Mouse (Mus musculus): Measurements from ENCODE around the gene Kat5. TPM values are rescaled to one million over a fixed set of nuclear protein-coding genes. Genes with fewer than 3 reads are reported as not detected.

Gene Kat5
- polyA plus RNA-seq, 1 experiment from 2014 or later, result 79.7 TPM

DNA sequence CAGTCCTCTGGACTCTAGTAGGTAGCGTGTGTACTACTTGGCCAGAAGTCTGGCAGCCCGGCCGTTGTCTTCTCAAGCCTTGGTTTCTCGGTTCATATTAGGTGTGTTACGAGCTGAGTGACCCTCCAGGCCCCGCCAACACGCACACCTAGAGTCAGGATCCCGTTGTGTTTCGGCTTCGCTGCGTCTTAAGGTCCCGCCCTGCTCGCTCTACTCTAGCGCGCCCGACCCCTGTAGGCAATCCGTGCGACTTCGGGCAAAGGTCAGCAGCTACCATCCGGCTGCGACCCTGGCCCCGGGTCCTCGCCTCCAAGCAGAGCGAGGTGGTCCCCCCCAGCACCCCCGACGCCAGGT lies 42.9 kb downstream of the Kat5 start:
- peak overlapping the region; percentile 69 for H3K4me3 ChIP-seq
- H3K4me1 ChIP-seq (replicated peaks), result peaks cover 29% of the 10 kb centered on the region
- no peak; the same call in 1 of the 2 replicates for ATAC-seq (ENCODE audit: low FRiP score)
- peak overlapping the region; percentile 85 for H3K9ac ChIP-seq
- WGBS, result 1% methylated on average over 25 of the region's 26 CpGs
- peak overlapping the region; percentile 89 for H3K27ac ChIP-seq
- peak overlapping the region; percentile 86 for H3K4me2 ChIP-seq
- H3K36me3 ChIP-seq, result peaks cover 20% of the 10 kb centered on the region
- no peaks in the 10 kb centered on the region for H3K9me3 ChIP-seq
- H3K27me3 ChIP-seq, result peaks cover 56% of the 10 kb centered on the region

DNA sequence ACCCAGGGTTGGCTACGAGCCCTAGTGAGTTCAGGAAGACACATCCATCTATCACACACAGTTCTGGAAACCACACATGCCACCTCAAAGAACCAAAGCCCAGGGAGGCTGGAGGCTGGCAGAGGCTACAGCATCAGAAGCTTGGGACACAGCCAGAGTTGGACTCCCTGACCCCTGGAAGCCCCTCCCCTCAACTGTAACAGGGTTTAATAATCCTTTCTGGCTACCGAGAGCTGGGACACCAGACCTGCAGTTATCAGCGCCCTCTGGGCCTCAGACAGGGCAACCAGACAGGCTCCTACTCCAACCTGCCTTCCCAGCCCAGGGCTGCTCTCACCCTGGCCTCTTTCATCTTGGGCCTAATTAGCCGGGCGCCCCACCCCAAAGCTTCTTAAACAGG lies 43.7 kb downstream of the Kat5 start:
- Histone ChIP-seq H3K27me3 (peaks cover 64% of the 10 kb centered on the region), H3K9ac (no peak overlapping the region), H3K4me3 (no peak overlapping the region), H3K27ac (no peak overlapping the region), H3K9me3 (no peaks in the 10 kb centered on the region), H3K4me2 (no peak overlapping the region), H3K4me1 (replicated peaks) (peaks cover 29% of the 10 kb centered on the region), H3K36me3 (peaks cover 20% of the 10 kb centered on the region)
- no peak for ATAC-seq (ENCODE audit: low FRiP score)
- 53% methylated on average over 5 of the region's 5 CpGs for WGBS

DNA sequence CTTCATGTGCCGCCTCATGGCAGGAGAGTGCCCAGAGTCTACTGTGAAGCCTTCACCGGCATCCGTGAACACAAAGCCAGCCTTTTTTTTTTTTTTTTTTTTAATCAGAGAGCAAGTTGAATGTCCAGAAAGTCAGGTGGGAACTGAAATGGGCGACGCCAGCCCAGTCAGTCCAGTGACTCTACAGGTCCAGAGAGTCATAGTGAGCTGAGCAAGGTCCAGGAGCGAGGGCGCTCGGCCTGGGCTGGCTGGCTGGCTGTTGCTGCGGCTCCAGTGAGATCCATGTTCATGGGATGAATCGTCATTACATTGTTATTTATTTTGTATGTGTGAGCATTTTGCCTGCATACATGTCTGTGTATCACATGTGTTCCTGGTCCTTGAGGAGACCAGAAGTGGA lies 47.3 kb downstream of the Kat5 start:
- Histone ChIP-seq H3K4me3 (no peak overlapping the region), H3K36me3 (no peaks in the 10 kb centered on the region), H3K9me3 (no peaks in the 10 kb centered on the region), H3K4me2 (no peak overlapping the region), H3K27me3 (peaks cover 89% of the 10 kb centered on the region), H3K27ac (no peak overlapping the region), H3K9ac (no peak overlapping the region), H3K4me1 (replicated peaks) (peaks cover 30% of the 10 kb centered on the region)
- ATAC-seq (ENCODE audit: low FRiP score), result no peak
- 86% methylated on average over 10 of the region's 10 CpGs for WGBS

DNA sequence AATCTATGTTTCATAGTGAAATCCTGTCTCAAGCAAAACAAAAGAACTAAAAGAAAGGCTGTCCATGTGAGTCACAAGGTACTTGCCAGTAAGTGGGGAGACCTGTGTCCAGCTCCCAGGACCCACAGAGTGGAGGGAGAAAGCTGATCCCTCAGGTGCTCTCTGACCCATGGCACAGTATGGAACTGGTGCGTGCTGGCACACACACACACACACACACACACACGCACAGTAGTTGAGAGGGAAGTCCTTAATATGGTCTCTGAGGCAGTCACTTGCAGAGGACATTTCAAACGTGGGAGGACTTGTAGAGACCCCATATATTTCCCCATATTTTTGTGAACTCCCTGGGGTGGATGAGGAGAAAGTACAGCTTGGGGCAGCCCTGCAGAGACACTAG lies 48.2 kb downstream of the Kat5 start:
- no peak overlapping the region for H3K4me2 ChIP-seq
- no peak overlapping the region for H3K27ac ChIP-seq
- H3K36me3 ChIP-seq, result no peaks in the 10 kb centered on the region
- H3K9ac ChIP-seq, result no peak overlapping the region
- WGBS, result 60% methylated on average over 3 of the region's 3 CpGs
- H3K9me3 ChIP-seq, result no peaks in the 10 kb centered on the region
- H3K4me3 ChIP-seq, result no peak overlapping the region
- peaks cover 23% of the 10 kb centered on the region for H3K4me1 ChIP-seq (replicated peaks)
- H3K27me3 ChIP-seq, result peaks cover 98% of the 10 kb centered on the region
- ATAC-seq (ENCODE audit: low FRiP score), result no peak

DNA sequence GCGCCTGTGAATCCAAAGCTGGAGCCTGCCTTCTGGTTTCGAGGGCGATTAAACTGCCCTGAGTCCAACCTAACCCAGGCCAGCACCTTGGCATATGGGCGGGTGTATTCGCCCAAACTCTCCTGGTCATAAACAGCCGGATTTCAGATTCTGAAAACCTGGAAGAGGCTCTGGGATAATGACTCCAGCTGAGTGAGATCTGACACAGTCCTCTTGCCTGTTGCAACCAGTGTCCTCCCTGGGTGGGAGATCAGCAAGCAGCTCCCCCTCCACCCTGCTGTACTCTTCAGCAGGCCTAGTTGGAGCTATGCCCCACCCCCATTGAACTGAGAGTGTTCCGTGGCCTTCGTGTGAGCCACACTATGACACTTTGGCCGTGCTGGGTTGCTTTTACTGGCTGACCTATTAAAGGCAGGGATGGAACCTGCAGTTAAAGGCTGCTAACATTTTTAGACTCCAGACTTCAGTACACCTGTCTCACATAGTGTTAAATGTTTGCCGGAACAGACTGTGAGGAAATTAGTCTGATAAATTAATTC lies 48.7 kb downstream of the Kat5 start:
- peaks cover 100% of the 10 kb centered on the region for H3K27me3 ChIP-seq
- WGBS, result 20% methylated on average over 10 of the region's 10 CpGs

DNA sequence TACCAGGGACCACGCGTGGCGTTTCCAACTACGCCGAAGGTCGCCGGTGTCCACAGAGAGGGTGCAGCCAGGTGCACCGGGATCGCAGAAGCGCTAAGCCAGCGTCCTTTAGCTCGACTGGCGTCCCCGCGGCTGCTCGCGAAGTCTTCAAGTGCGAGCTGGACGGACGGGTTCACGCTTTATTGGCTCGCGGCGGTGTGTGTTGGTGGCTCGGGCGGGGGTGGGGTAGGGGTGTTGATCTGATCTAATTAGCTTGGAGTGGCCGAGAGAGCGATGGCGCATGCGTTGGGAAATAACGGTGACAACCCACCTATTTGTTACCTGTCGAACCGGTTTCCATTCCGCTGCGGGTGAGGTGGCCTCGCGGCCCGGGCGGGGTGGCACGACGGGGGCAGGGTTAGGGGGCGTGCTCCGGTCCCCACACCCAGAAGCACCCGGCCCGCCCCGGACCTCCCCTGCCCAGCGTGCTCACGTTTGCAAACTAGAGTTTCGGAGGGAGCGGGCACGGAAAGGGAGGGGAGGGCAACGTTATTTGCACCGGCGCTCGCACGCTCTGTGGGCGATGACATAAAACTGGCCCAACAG lies 49.5 kb downstream of the Kat5 start, which contains the start of gene Ovol1:
Gene Ovol1, minus strand, starts transcription at position 190 of the 585 bp plus-strand sequence.
- Histone ChIP-seq H3K27me3 (peaks cover 100% of the 10 kb centered on the region), H3K27ac (no peak within 1 kb of the TSS), H3K36me3 (no peaks in the 10 kb centered on the region), H3K9ac (peak within 1 kb of the TSS; percentile 58), H3K4me1 (replicated peaks) (peaks cover 18% of the 10 kb centered on the region), H3K4me3 (peak within 1 kb of the TSS; percentile 36), H3K4me2 (peak within 1 kb of the TSS; percentile 61), H3K9me3 (no peaks in the 10 kb centered on the region)
- 1% methylated on average over 57 of the region's 57 CpGs for WGBS
- no peak for ATAC-seq (ENCODE audit: low FRiP score)

More for the DNA sequence above, 48.7 kb downstream of the Kat5 start:
- Histone ChIP-seq H3K9me3 (no peaks in the 10 kb centered on the region), H3K36me3 (no peaks in the 10 kb centered on the region), H3K9ac (peak overlapping the region; percentile 58; the same call in 1 of the 2 replicates), H3K27ac (no peak overlapping the region), H3K4me1 (replicated peaks) (peaks cover 18% of the 10 kb centered on the region), H3K4me3 (peak overlapping the region; percentile 36; the same call in 1 of the 2 replicates), H3K4me2 (peak overlapping the region; percentile 61)
- ATAC-seq (ENCODE audit: low FRiP score), result no peak

DNA sequence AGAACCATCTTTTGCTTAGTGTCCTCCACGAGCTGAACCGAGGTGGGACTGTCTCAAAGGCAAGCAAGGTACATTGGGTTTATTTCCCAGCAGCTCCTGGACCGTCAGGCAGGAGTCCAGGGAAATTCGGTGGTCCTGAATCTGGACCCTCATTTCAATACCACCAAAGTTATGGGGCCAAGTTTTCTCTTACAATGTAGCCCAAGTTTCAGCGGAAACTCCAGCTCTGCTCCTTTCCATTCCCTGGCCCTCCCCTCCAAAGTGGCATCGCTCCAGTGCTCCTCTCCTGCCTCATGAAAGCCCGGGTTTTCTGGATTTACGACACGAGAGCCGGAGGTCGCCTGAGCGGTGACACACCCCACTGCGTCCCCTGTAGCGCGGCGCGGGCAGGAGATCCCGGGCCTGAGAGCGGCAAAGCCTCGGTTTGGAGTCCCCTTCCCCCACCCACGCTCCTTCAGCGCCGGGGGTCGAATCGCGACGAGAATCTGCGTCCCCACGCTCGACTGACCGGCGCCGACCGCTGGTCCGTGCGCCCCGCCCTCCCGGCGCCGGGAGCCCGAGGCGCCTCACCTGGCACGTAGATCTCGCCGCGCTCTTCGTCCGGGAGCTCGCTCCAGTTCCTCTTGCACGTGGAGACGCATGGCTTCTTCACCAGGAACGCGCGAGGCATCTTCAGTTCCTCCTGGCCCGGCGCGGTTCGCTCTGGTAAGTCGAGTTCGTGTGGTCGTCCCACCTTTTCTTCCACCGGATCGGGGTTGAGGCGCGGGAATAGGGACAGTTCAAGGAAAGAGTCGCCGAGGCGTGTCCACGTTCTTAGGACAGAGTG lies 50.2 kb downstream of the Kat5 start:
- Histone ChIP-seq H3K27ac (no peak overlapping the region), H3K4me2 (peak overlapping the region; percentile 61), H3K4me1 (replicated peaks) (peaks cover 18% of the 10 kb centered on the region), H3K9ac (peak overlapping the region; percentile 51; the same call in 1 of the 2 replicates), H3K27me3 (peaks cover 100% of the 10 kb centered on the region), H3K9me3 (no peaks in the 10 kb centered on the region), H3K4me3 (peak overlapping the region; percentile 36), H3K36me3 (no peaks in the 10 kb centered on the region)
- no peak for ATAC-seq (ENCODE audit: low FRiP score)
- under 1% methylated on average over 69 of the region's 69 CpGs for WGBS

DNA sequence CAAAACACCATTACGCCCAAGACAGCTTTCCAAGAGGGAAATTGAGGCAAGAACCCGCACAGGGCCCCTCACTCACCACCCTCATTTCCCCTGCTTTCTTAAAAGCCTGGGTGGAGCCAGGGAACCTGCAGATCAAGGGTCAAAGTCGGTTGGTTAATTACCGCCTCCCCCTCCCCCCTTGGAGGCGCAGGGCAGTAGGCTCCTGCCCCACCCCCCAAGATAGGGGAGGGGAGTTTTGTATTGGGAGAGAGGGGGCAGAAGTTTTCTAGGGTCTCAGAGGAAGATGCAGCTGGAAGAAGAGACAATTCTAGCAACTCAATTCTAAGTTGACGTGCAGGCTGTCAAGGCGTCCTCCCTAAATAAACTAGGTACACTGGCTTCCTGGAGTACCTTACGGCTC lies 50.8 kb downstream of the Kat5 start:
- WGBS, result 17% methylated on average over 8 of the region's 8 CpGs
- Histone ChIP-seq H3K4me1 (replicated peaks) (peaks cover 18% of the 10 kb centered on the region), H3K36me3 (no peaks in the 10 kb centered on the region), H3K4me2 (no peak overlapping the region), H3K27ac (no peak overlapping the region), H3K9ac (no peak overlapping the region), H3K4me3 (no peak overlapping the region), H3K27me3 (peaks cover 98% of the 10 kb centered on the region), H3K9me3 (no peaks in the 10 kb centered on the region)
- no peak for ATAC-seq (ENCODE audit: low FRiP score)

DNA sequence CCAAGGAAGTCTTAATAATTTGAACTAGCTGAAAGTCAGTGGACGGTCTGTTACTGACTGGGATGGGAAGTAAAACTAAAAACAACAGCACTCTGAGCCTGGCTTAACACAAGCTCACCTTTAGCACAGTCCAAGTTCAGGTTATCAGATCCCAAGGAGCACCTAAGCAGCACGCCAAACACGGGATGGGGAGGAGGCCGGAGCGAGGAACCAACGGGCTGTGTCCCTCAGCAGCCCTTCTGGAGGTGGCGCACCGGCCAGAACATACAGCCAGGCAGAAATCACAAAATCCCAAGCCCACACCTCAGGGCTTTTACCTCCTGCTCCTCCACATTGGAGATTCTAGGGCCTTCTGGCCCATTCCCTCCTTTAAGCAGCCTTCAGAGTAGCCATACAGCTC lies 51.3 kb downstream of the Kat5 start:
- H3K9me3 ChIP-seq, result no peaks in the 10 kb centered on the region
- no peak overlapping the region for H3K4me3 ChIP-seq
- 56% methylated on average over 8 of the region's 8 CpGs for WGBS
- H3K36me3 ChIP-seq, result no peaks in the 10 kb centered on the region
- no peak overlapping the region for H3K4me2 ChIP-seq
- H3K27ac ChIP-seq, result no peak overlapping the region
- peaks cover 95% of the 10 kb centered on the region for H3K27me3 ChIP-seq
- peaks cover 18% of the 10 kb centered on the region for H3K4me1 ChIP-seq (replicated peaks)
- no peak overlapping the region for H3K9ac ChIP-seq
- ATAC-seq (ENCODE audit: low FRiP score), result no peak

DNA sequence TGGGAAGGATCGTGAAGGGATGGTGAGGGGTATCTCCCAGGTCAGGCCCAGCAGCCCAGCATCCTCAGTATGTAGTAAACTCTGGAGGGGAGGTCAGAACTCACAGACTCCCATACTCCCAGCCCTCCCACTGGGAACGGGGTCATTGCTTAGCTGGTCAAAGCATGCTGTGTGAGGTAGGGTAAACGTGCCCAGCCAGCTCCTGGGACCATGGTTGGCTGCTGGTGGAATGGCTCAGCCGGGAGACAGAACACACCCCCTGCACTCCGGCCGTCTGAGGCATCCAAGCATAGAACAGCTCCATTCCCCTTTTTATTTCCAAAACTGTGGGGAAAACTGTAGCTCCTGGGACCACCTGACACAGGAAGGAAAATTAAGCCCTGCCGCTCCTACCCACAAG lies 51.9 kb downstream of the Kat5 start:
- H3K9ac ChIP-seq, result no peak overlapping the region
- ATAC-seq (ENCODE audit: low FRiP score), result no peak
- H3K27me3 ChIP-seq, result peaks cover 89% of the 10 kb centered on the region
- no peaks in the 10 kb centered on the region for H3K36me3 ChIP-seq
- peaks cover 18% of the 10 kb centered on the region for H3K4me1 ChIP-seq (replicated peaks)
- H3K4me2 ChIP-seq, result no peak overlapping the region
- H3K27ac ChIP-seq, result no peak overlapping the region
- no peaks in the 10 kb centered on the region for H3K9me3 ChIP-seq
- 44% methylated on average over 7 of the region's 7 CpGs for WGBS
- H3K4me3 ChIP-seq, result no peak overlapping the region

DNA sequence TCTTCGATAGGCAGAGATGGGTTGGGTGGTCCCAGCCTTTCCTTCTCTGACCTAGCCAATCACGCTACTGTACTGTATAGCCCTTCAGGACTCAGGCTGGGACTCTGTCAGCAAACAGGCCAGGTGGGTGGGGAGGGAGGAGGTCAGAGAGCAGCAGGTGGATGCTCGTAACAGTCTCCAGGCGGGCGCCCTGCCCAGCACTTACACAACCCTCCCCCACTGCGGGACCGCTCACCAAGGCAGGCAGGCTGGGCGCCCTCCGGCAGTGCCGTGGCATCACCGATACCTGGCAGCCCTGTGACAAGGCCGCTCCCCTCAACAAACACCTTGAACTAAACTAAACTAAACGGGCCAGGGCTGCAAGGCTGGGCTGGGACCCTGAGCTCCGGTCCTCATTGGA lies 55.8 kb downstream of the Kat5 start:
- no peak overlapping the region for H3K4me3 ChIP-seq
- H3K9me3 ChIP-seq, result no peaks in the 10 kb centered on the region
- H3K27ac ChIP-seq, result no peak overlapping the region
- H3K9ac ChIP-seq, result no peak overlapping the region
- peaks cover 60% of the 10 kb centered on the region for H3K27me3 ChIP-seq
- no peak overlapping the region for H3K4me2 ChIP-seq
- H3K36me3 ChIP-seq, result no peaks in the 10 kb centered on the region
- H3K4me1 ChIP-seq (replicated peaks), result no peaks in the 10 kb centered on the region
- ATAC-seq (ENCODE audit: low FRiP score), result no peak
- 83% methylated on average over 14 of the region's 14 CpGs for WGBS

DNA sequence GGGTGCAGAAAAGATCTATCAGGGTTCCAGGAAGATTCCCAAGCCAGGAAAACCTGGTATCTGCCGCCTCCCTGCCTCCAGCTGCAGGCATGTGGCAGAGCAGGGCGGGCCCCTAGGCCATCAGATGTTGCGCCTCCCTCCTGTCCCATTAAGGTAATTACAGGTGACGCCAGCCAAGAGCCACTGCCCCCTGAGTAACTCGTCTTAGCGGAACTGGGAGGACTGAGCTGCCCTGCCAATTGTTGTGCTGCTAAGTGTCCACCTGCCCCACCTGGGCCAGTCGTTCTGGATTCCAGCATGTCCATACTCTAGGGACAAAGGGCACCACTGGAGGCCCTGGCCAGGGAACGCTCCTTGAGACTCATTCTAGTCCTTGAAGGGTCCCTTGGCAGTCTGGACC lies 56.2 kb downstream of the Kat5 start:
- Histone ChIP-seq H3K27ac (no peak overlapping the region), H3K4me2 (no peak overlapping the region), H3K4me3 (no peak overlapping the region), H3K36me3 (no peaks in the 10 kb centered on the region), H3K27me3 (peaks cover 56% of the 10 kb centered on the region), H3K9ac (no peak overlapping the region), H3K4me1 (replicated peaks) (no peaks in the 10 kb centered on the region), H3K9me3 (no peaks in the 10 kb centered on the region)
- ATAC-seq (ENCODE audit: low FRiP score), result no peak
- WGBS, result 73% methylated on average over 8 of the region's 8 CpGs

All from hindbrain, embryonic 13.5 days (tissue).